Mouse (Mus musculus): ENCODE measurements around the gene Cryzl1.

Cryzl1 gene

DNA sequence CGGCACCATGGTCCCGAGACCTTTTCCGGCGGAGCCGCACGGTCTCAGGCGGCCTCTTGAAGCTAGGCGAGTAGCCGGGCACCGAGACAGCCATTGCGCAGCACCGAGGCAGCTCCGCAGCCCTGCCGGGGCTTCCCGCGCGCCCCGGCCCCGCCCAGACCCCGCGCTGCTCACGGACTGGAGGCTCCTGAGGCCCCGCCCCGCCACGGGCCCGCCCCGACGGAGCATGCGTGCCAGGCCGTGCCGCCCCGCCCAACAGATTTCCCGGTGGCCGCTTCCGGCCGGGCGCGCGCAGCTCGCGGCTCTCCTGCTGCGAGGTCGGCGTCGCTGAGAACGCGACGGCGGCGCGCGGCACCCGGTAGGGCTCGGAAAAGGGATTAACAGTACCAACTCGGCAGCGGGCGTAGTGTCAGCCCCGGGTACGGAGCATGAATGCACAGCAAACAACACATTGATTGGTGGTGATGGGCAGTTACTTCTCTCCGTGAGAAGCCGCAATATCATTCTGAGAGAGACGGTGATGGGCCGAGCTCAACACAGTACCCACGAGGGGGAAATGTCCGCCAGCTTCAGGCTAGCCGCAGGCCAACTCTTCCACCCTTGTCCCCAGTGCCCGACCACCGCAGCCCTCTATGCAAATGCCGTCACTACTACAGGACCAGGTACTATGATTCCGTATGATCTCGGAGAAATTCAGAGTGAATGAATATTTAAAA, 40.0 kb downstream of the Cryzl1 start, which contains the start of gene Donson:
Gene Donson, minus strand, starts transcription at position 152 of the 716 bp plus-strand sequence.
- peak; percentile 89 for DNase-seq (ENCODE audit: low read depth, low spot score)

DNA sequence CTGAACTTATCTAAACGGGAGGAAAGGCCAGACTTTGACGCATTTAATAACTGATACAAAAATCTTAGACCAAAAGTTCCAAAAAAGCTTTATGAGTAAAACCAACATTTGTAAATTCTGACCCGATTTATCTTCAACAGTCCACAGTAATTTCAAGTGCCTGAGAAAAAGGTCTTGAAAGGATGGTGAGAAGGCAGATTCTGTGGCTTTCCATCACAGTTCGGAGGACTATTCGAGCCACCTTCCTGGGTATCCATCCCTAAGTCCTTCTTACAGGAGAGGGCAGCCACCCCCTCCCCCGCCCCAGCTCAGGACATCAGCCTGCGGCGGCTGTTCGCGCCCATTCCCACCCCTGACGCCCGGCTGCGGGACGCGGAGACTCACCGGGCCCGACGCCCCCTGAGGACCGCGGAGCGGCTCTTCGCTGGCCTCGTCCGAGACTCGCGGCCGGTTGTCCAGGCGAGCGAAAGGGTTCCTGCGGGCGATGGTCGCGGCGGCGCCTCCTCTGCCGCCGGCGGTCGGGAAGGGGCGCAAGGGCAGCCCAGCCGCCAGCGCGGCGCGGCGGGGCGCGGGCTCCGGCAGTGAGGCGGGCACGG, 40.7 kb downstream of the Cryzl1 start:
- peak; percentile 36 for DNase-seq (ENCODE audit: low read depth, low spot score)

DNA sequence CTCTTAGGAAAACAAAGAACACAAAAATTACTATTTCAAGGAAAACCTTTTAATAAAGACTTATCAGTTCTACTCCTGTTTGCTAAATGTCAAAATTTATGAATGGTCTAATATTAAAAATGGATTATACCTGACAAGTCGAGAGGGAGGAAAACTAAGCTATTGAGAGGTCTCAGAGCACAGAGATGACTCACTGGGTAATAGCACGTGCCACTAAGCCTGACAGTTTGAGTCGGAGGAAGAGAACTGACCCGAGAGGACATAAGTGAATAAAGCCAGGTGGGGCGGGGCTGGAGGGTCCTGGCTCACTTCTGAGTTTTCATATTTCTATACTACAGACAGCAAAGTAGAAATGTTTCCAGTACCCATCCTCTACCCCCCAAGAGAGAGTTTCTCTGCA, 42.4 kb downstream of the Cryzl1 start:
- no peak for DNase-seq (ENCODE audit: low read depth, low spot score)

DNA sequence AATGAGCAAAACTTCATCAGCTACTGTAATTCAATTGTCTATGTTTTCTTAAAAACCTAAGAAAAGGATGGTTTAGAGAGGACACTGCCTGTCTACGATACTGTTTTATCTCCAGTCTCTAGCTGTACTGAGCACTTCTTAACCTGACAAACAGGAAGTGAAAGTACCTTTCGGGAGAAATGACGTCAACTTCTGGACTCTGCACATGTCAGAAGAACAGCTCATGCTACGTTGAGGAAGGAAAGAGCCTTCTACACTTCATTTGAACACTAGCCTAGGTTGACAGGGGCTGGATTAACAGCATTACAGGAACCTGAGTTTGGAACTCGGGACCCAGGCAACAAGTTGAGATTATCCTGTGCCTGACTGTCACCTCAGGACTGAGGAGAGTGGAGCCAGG, 43.2 kb downstream of the Cryzl1 start:
- DNase-seq (ENCODE audit: low read depth, low spot score), result no peak

DNA sequence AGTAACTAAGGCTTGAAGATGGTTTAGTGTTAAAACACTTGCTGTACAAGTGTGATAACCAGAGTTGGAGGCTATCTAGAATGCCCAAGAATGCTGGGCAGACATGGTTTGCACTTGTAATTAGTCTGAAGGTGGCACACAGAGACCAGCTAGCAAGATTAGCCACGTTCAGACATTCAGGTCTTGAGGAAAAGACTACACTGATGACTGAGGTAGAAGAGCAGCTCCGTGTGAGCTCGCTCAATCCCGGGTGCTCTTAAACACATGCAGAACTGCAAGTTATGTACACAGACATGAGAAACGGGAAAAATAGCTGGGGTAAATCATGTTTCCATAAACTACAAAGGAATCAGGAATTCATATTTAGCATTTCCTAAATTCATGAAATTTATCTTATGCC, 48.1 kb downstream of the Cryzl1 start:
- no peak for DNase-seq (ENCODE audit: low read depth, low spot score)

DNA sequence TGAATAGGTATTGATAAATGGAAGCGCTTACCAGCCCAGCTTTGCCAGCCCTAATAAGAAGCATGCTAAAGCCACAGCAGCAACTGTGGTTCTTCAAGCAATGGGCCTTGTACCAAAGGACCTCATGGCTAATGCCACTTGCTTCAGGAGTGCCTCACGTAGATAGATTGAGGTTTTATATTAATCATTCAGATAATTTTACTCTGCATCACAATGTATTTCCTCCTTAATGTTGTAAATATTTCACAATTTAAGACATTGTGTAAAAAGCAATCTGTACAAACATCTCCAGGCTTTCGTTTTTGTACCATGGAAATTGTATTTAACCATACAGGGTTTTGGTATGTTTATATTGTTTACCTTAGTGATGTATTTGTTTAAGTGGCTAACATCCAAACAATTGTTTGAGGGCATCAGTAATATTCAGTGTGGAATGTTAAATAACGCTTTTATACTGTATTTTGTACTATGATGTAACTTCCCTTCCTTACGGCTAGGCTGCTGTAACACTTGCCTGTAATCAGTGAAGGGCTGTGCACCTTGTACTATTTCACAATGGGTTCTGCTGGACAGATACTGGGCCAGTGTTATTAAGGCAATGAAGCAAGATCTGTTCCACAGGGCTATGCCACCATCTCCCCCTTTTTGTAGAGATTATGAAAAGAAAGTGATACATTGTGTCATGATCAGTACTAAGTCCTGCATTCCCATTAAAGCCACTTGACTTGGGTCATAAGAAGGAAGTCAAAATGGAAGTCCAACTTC, 50.4 kb downstream of the Cryzl1 start:
- no peak for DNase-seq (ENCODE audit: low read depth, low spot score)

DNA sequence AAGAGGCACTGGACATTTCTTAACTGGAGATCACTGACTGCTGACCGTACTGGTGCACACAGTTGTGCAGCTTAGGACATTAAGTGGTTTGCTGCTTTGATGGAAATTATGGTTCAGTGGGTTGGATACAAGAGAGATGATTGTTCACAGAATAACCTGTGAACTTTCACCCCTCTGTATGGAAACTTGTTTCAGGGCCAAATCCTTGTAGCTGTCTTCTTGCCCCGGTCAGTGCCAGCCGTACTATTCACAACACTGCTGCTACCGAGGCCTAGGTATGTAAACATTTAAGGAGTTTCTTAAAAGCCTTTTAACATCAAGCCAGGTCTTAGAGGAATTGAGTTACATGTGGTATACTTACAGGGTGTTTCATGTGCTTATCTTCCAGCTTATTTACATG, 54.3 kb downstream of the Cryzl1 start:
- no peak for DNase-seq (ENCODE audit: low read depth, low spot score)

DNA sequence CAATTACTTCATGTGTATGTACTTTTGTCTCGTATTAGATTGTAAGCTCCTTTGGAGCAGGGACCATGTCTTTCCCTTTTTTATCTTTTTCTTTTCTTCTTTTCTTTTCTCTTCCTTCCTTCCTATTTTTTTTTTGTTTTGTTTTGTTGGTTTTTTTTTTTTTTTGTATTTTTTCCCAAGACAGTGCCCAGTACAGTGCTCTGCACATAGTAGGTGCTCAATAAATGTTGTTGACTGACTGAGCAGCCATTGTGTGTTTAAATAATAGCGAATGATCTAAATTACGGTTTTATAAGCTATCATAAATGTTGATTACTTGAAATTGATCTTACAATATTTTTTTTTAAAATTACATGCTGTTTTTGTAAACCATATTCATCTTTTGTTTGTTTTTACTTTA, 65.0 kb downstream of the Cryzl1 start:
- DNase-seq (ENCODE audit: low read depth, low spot score), result no peak

DNA sequence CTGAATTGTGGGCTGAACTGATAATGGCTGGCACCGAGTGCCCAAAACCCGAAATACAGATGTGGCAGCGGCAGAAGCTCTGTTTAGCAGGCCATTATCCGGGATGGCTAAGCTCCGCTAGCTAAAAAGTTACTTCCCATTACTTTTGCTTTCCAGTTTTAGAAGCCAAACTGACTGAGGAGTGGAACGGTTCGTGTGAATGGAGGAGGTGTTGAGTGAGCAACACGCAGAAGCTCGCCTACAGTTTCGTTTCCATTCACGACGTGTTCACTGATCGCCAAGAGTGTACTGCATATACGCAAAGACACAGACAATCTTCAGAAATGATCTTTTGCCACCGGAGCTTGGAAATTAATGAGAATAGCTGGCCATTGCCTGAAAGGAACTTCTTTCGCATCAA, 66.4 kb downstream of the Cryzl1 start:
- no peak for DNase-seq (ENCODE audit: low read depth, low spot score)

DNA sequence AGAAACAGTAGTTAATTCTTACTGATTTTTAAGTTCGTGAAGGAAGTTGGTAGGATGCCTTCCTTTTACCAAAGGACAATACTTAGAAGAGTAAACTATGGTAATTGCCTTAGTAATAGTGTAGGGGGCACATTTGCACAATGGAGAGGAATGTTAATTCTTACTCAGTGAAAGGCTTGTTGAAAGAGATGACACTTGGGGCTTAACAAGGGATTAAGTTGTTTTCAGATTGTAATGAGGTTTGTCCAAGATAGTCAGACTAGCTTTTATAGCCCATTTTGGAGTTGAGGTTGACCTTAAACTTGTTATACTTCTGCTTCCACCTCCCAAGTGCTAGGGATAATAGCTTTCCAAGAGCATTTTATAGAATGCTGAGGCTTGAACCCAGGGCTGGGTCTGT, 67.4 kb downstream of the Cryzl1 start:
- DNase-seq (ENCODE audit: low read depth, low spot score), result no peak

DNA sequence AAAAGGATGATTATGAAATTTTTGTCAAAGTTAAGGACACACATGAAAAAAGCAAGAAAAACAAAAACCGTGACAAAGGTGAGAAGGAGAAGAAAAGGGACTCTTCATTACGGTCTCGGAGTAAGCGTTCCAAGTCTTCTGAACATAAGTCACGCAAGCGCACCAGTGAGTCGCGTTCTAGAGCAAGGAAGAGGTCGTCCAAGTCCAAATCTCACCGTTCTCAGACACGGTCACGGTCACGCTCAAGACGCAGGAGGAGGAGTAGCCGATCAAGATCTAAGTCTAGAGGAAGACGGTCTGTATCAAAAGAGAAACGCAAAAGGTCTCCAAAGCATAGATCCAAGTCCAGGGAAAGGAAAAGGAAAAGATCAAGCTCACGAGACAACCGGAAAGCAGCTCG, 69.0 kb downstream of the Cryzl1 start:
- DNase-seq (ENCODE audit: low read depth, low spot score), result no peak

DNA sequence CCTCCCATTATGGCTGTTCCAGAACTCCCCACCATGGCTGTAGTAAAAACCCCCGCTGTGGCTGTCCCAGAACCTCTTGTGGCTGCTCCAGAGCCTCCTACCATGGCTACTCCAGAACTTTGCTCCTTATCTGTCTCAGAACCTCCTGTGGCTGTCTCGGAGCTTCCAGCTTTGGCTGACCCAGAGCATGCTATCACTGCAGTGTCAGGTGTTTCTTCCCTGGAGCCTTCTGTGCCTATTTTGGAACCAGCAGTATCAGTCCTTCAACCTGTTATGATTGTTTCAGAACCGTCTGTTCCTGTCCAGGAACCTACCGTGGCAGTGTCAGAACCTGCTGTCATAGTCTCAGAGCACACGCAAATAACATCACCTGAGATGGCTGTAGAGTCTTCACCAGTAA, 70.3 kb downstream of the Cryzl1 start:
- DNase-seq (ENCODE audit: low read depth, low spot score), result no peak

DNA sequence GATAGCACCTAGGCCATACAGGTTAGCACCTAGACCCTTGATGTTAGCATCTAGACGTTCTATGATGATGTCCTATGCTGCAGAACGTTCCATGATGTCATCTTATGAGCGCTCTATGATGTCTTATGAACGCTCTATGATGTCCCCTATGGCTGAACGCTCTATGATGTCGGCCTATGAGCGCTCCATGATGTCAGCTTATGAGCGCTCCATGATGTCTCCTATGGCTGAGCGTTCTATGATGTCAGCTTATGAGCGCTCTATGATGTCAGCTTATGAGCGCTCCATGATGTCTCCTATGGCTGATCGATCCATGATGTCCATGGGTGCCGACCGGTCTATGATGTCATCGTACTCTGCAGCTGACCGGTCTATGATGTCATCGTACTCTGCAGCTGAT, 71.5 kb downstream of the Cryzl1 start:
- no peak for DNase-seq (ENCODE audit: low read depth, low spot score)

DNA sequence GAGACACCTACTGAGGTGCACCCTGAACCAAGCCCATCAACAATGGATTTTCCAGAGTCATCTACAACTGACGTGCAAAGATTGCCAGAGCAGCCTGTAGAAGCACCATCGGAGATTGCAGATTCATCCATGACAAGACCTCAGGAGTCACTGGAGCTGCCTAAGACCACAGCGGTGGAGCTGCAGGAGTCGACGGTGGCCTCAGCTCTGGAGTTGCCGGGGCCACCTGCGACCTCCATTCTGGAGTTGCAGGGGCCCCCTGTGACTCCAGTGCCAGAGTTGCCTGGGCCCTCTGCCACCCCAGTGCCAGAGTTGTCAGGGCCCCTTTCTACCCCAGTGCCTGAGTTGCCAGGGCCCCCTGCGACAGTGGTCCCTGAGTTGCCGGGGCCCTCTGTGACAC, 73.5 kb downstream of the Cryzl1 start:
- no peak for DNase-seq (ENCODE audit: low read depth, low spot score)

DNA sequence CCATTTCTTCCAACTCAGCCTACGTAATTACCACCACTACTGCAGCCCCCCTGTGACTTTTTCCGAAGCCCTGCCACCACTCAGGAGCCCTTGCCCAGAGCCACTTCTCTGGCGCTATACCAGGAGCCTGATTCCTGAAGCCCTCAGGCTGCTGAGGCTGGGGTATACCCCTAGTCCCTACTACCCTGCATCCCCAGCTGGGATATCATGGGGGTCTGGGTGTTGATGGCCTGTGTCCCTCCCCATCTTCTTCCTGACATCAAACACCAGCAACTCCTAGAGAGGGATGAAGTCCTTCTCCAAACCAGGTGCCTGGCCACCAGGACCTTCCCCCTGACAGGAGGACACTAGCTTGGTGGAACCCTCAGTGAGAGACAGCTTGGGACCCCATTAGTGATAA, 76.6 kb downstream of the Cryzl1 start:
- DNase-seq (ENCODE audit: low read depth, low spot score), result no peak

DNA sequence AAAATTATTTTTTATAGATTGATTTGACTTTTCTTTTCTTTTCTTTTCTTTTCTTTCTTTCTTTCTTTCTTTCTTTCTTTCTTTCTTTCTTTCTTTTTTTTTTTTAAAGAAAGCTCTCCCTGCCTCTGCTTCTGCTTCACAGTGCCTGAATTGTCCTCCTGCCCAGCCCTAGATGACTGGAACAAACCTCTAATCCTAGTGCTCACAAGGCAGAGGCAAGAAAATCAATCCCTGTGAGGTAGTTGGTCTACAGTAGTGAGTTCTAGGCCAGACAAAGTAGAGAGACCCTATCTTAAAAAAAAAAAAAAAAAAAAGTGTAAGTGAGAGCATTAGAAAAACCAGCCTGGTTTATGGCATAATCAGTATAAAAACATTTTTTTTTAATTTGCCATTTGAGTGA, 79.0 kb downstream of the Cryzl1 start:
- DNase-seq (ENCODE audit: low read depth, low spot score), result no peak

DNA sequence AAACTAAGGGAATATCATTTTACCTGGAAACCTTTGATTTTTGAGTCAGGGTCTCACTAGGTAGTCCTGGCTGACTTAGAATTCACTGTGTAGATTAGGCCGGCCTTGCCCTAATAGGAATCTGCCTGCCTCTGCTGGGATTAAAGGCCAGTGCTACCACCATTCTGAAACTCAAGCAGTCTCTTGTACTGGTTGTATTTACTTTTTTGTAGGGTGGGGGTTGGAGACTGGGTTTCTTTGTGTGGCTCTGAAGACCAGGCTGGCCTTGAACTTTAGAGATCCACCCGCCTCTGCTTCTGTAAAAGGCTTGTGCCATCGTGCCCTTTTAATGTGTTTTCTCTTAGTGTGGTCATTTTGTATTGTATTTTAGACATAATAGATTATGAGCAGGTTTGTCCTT, 79.5 kb downstream of the Cryzl1 start:
- DNase-seq (ENCODE audit: low read depth, low spot score), result peak; percentile 38

DNA sequence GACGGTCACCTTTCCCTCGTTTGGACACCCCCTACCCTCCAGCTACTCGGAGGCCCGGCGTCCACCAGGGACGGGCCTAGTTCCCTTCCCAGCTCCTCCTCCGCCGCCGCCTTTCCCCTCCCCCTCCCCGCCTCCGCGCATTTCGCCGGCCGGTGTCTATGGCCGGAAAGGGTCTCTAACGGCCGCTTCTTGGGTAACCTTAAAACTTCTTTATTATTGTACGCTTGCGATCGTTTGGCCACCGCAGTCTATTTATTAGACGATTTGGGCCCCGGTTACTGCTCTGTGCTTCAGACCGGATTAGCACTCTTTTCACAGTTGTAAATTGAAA, 80.6 kb downstream of the Cryzl1 start:
- DNase-seq (ENCODE audit: low read depth, low spot score), result peak; percentile 77

DNA sequence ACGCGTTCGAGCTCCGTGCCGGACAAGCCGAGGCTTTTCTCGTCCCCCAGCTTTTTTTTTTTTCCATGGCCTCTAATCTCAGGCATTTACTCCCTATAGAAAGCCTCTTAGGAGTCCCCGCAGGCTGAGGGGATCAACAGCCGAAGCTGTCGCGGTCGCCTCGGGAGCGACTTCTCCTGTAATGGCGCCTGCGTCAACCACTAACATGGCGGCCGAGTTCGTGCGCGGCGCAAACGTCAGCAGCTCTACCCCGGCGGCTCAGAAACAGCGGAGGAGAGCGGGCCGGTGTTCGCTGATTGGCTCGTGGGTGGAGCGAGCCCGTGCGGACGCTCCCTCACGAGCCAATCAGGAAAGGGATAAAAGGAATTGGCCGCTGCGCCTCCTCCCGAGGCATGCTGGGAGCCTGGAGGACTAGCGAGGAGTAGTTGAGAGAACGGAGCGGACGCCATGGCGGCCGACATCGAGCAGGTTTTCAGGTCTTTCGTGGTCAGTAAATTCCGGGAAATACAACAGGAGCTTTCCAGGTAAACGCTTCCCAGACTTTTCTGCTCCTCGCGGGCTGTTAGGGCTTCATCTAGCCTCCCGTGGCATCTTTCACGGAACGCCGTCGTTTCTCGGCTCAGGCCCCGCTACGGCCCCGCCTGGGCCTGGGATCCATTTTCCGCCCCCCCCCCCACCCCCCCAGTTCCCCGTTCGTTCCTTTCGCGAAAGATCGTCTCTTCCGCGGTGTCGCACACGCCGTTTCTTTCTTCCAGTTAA, 81.1 kb downstream of the Cryzl1 start, which contains the start of gene Son:
Gene Son, plus strand, starts transcription at position 46 of the 759 bp plus-strand sequence.
- DNase-seq (ENCODE audit: low read depth, low spot score), result peak; percentile 98

DNA sequence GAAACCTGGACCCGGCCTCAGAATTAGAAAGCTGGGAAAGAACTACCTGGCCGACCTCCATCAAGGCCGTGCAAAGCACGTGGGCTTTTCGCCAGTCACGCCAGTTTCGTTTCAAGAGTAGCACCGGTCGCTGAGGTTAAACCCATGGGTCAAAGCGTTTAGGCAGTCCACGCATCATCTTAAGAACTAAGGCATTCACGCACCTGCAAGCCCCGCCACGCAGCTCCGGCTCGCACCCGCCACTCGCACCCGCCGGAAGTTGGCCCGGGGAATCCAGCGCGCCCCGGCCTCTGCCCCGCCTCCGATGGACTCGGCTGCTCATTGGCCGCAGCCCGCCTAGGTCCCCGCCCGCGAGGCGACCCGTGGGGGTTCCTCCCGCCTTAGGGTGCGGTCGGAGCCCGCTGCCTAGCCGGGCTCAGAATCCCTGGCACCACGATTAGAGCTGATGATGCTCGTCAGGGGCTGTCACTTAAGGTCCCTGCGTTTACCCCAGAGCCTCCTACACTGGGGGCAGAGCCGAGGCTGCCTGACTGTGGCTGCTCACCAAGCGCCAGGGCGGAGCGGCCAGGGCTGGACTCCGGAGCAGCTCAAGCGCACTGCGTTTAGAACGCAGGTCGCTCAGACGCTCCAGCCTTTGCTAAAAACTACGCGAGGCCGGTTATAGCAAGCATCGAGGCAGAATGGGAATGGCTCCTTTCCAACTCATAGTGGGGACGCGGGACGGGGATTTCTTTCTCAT, 81.9 kb downstream of the Cryzl1 start, which contains the start of gene Gart:
Gene Gart, minus strand, starts transcription at position 272 of the 739 bp plus-strand sequence.
- peak; percentile 91 for DNase-seq (ENCODE audit: low read depth, low spot score)

DNA sequence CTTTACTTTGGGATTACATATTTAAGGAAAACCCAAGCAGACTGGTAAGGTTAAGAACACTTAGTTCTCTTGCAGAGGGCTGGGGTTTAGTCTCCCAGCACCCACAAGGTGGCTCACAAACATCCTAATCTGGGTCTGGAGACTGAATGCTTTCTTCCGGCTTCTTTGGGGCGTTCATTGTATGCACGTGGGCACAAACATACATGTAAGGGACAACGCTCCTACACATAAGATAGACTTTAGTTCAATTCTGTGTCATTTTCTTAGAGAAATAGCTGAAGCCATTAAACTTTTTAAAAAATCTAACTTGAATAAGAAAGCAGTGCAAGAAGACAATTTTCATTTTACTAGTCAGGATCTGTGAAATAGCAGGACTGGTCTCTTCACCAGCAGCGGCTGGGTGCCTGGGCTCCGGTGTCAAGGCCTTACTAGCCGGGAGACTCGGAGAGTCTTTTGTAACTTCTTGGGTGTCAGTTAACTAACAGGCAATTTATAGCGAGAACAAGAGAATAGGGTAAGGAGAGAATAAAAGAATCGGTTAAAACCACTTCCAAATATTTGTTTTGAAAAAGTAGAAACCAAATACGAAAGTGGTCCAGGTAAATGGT, 82.7 kb downstream of the Cryzl1 start:
- peak; percentile 79 for DNase-seq (ENCODE audit: low read depth, low spot score)
